Mouse (Mus musculus) spleen, embryonic (tissue): ENCODE results near the gene Dennd5a.
"Not testable (repeated sequence)": the region's sequence is repeated elsewhere in the genome, so short reads cannot be mapped to it uniquely, and the experiment has no call there.

ENCODE experiments used
- CTCF ChIA-PET: fragments of 350-600 bp; sonication (Branson Sonifier 250); formaldehyde crosslinking; loops from one replicate; lab custom pipeline; 2022; lab: Charles Lee

The Dennd5a gene

GRCm38 (mm10) chr7:109959716-109960612 is at the start of gene Dennd5a:
Gene Dennd5a, minus strand, starts transcription at chr7:109960470.
- CTCF ChIA-PET, result no interaction called here

DNA sequence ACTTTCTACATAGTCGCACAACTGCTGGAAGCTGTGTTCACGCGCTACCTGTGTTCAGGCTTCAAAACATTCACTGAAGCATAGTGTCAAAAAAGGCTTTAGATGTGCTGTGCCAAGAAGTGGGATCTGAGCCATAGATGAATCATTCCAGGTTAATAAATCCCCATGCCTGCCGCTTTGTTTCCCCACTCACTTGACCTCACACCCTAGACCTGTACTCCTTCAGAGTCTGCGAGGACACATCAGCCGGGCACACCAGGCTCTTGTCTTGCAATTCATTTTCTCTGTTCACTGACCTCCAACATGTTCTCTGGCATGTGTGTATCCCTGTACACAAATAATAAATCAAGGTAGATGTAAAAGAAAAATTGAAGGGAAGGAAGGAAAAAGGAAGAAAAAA is 48.8 kb upstream of the Dennd5a start:
- CTCF ChIA-PET, result no interaction called here

GRCm38 (mm10) chr7:110008513-110008912 is 48.2 kb upstream of the Dennd5a start:
- CTCF ChIA-PET, result no interaction called here

GRCm38 (mm10) chr7:110006471-110007195 is 46.4 kb upstream of the Dennd5a start:
- CTCF ChIA-PET, result no interaction called here

GRCm38 (mm10) chr7:110005976-110006375 is 45.7 kb upstream of the Dennd5a start:
- CTCF ChIA-PET, result no interaction called here

- CTCF ChIA-PET, result no interaction called here
These were observed 42.7 kb upstream of the Dennd5a start for GRCm38 (mm10) chr7:110002968-110003367.

DNA sequence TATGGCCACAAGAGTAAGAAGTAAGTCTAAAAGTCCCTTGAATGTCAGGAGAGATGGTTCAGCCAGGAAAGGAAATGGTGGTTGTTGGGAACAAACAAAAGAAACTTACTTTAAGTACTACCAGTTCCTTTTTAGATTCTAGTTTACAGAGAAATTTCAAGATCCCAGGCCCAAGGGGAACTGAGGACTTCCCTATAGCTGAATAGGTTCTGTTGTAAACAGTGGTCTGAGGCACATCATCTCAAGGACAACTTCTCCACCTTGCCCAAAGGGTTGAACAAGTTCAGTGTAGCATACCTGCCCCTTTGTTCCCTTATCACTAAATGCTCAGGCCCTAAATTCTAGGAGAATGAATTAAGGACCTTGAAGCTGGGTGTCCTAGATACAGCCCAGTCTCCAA is 41.8 kb upstream of the Dennd5a start:
- CTCF ChIA-PET, result no interaction called here

GRCm38 (mm10) chr7:109998388-109998787 is 38.1 kb upstream of the Dennd5a start:
- CTCF ChIA-PET, result interaction anchor here (0.9 kb wide), 1 partner anchor 56 kb away, joined by 8 read pairs; no protein-coding TSS in a partner anchor

DNA sequence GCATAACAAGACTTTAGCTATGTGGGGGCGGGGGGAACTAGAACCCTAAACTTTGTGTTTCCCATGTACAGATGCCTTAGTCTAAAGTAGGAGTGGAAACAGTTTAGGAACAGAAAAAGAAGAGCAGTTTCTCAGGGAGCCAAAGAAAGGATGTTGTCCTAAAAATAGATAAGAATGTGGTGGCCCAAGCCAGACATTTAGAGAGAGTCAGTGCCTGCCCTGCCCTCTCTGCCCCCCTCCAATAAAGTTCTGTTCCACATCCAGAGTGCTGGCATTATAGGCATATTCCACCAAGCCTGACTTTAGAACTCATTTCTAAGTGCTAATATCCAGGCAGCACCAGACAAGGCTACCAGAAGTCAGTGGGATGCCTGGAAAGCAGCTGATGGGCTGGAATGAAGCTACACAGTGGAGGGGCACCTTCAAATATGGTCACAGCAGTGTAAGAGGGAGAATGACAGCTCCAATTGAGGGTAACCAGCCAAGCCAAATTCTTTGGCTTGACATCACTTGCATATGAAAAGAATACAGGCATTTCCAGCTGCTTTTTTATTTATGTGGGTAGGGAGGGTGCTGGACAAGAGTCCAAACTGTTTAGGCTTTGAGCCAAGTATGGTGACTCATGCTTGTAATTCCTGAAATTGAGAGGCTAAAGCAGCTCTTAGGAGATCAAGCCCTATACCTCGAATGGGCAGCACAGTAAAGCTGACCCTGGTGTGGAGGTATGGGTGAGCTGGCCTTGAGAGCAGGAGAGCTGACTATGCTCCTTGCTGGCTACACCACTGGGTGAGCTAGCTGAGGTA is 33.1 kb upstream of the Dennd5a start:
- CTCF ChIA-PET, result interaction anchor here (0.5 to 0.6 kb wide), 2 partner anchors 66 to 67 kb away, joined by 5 to 22 read pairs; no protein-coding TSS in a partner anchor

DNA sequence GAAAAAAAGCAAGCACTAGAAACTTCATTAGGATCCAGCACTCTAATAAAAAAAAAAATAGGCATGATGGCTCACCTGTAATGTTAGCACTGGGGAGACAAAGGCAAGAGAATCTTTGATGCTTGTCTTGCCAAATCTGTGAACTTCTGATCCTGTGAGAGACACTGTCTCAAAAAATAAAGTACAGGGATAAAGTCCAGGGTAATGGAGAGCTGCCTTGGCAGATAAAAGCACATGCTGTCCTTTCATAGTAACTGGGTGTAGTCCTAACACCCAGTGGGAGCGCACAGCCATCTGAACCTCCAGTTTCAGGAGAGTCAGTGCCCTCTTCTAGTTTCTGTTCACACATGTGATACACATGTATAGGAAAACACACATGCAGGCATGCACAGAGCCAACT is 31.0 kb upstream of the Dennd5a start:
- CTCF ChIA-PET, result no interaction called here

DNA sequence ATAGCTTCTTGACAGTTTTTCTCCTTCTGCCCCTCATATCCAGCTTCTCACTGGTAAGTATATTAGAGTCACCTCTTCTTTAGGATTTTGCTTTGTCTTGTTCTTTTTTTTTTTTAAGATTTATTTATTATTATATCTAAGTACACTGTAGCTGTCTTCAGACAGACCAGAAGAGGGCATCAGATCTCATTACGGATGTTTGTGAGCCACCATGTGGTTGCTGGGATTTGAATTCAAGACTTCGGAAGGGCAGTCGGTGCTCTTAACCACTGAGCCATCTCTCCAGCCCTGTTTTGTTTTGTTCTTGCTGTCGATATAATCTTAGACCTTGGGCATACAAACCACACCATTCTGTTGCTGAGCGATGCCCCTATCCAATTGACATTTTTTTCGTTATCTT is 26.5 kb upstream of the Dennd5a start, which contains the start of gene Tmem41b:
Gene Tmem41b, minus strand, starts transcription at position 155 of the 400 bp plus-strand sequence.
- CTCF ChIA-PET, result interaction anchor here (0.7 kb wide), 1 partner anchor 166 kb away, joined by 3 read pairs; no protein-coding TSS in a partner anchor

DNA sequence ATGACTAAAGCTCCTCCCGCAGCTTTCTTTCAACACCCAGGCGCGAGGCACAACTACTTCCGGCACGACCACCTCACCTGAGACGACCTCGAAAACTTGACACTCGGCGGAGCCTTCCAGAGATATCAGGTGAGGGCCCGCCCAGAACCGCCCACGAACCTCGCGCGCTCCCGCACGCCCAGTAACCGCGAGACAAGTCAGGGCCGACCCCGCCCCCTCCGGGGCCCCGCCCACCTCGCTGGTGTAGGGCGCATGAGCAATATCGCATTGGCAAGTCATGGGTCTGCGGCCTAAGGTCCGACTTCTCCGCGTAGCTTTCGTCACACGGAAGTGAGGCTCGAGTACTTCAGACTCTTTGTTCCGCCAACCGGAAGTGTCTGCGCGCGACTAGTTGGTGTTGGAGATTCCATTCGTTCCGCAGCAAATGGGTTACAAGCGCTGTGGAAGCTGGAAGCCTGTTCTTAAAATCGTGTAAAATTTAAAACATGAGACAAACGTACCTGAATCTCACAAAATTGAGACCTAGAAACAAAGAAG is 25.9 kb upstream of the Dennd5a start:
- CTCF ChIA-PET, result no interaction called here

GRCm38 (mm10) chr7:109985661-109986132 is 25.4 kb upstream of the Dennd5a start:
- CTCF ChIA-PET, result no interaction called here

- CTCF ChIA-PET, result not testable (repeated sequence)
These were observed 24.3 kb upstream of the Dennd5a start for GRCm38 (mm10) chr7:109984608-109985007.

DNA sequence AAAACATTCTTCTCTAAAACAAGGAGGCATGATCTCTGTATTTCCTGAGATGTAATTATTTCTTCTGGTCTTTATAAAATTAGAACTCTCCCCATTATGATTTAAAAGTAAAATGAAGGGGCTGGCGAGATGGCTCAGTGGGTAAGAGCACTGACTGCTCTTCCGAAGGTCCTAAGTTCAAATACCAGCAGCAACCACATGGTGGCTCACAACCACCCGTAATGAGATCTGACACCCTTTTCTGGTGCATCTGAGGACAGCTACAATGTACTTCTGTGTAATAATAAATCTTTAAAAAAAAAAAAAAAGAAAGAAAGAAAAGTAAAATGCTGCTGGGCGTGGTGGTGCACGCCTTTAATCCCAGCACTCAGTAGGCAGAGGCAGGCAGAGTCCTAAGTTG is 16.9 kb upstream of the Dennd5a start:
- CTCF ChIA-PET, result interaction anchor here (0.6 to 0.7 kb wide), 2 partner anchors 13 to 937 kb away, joined by 3 read pairs; no protein-coding TSS in a partner anchor

GRCm38 (mm10) chr7:109975966-109976715 is 15.9 kb upstream of the Dennd5a start:
- CTCF ChIA-PET, result no interaction called here

GRCm38 (mm10) chr7:109969542-109969941 is 9.3 kb upstream of the Dennd5a start:
- CTCF ChIA-PET, result interaction anchor here (0.6 kb wide), 2 partner anchors 29 to 101 kb away, joined by 4 to 6 read pairs; no protein-coding TSS in a partner anchor

DNA sequence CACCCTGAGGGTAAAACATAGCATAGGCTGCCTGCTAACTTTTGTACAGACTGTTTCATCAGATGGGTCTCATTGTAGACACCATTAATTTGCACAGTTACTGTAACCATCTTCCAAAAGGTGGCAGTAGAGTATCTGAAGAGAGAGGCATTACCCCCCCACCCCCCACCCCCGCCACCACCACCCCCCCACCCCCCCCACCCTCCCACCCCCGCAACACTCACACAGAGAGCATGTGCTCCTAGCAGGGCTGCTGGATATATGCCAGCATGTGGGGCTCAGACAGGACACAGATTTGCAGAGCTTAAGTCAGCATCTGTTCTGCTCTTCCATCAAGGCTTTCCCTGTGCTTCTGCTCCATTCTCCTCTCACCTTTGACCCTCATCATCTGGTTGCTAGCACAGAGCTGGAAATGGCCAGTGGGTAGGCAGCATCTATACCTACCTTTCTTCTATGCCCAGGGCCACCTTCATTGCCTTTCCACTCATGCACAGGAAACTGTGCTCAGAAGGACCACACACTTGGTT is 8.7 kb upstream of the Dennd5a start:
- CTCF ChIA-PET, result interaction anchor here (0.6 kb wide), 2 partner anchors 28 to 101 kb away, joined by 4 to 6 read pairs; no protein-coding TSS in a partner anchor

- CTCF ChIA-PET, result no interaction called here
These were observed 7.7 kb upstream of the Dennd5a start for GRCm38 (mm10) chr7:109967805-109968579.
